Mouse (Mus musculus): ENCODE data around the gene Gm31571.
"Not testable (repeated sequence)": the region's sequence is repeated elsewhere in the genome, so short reads cannot be mapped to it uniquely, and the experiment has no call there.

Gm31571 gene

GRCm38 (mm10) chrY:22051253-22051652 lies at the start of gene Gm31571:
Gene Gm31571, minus strand, starts transcription at chrY:22051353.
- DNase-seq = not testable (repeated sequence)
